Mouse (Mus musculus): Measurements from ENCODE around the gene Ric8a.

The Ric8a gene

DNA sequence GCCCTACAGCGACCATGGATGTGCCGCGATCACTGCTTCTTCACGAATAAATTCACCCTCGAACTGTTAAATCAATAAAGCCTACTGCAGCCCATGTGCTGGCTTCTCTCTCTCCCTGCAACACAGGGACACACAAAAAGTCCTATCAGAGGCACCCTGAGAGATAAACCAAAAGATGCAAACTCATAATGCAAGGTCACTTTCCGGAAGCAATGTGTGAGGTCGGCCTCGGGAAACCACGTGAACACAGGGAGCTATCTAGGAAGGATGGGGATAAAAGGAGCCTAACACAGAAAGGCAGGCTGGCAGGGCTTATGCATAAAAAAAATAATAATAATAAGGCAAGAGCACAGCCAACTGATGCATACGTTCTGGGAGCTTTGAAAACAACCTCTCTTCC lies 10.1 kb upstream of the Ric8a start:
- DNase-seq (ENCODE audit: low read depth, low spot score): no peak

DNA sequence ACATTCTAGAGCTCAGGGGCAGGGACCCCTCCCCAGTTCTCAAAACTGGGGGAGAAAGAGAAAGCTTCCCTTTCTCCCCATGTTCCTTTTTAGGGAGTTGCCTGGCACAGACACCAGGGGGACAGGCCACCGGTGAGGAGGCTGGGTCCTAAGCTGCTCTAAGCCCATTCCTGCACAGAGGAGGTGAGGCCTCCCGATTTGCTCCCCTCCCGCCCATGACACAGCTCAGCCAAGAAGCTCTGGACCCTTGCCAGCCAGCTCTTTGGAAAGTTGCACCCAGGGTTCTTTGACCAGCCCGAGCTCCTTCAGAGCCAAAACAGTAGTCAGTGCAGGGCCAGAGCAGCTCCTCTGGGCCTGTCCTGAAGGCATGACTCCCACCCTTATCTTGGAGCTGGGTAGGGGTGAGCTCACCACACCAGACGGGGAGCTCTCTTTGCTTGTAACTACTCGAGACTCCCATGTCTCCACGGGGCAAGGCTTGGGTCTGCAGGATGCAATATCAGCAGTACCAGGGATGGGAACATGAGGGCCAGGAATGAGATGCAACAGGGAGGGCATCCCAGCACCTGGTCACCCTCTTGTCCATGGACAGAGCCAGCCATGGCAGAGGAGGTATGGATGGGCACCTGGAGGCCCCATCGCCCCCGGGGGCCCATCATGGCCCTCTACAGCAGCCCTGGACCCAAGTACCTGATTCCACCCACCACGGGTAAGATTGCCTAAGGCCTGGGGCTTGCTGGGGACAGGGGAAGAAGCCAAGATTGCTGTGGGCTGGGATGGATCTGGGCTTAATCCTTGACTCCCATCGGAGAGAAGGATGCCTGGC lies 8.8 kb upstream of the Ric8a start, which contains the start of gene Odf3:
Odf3 (plus strand) TSS at position 51 of the 826 bp plus-strand sequence.
- DNase-seq (ENCODE audit: low read depth, low spot score): no peak

DNA sequence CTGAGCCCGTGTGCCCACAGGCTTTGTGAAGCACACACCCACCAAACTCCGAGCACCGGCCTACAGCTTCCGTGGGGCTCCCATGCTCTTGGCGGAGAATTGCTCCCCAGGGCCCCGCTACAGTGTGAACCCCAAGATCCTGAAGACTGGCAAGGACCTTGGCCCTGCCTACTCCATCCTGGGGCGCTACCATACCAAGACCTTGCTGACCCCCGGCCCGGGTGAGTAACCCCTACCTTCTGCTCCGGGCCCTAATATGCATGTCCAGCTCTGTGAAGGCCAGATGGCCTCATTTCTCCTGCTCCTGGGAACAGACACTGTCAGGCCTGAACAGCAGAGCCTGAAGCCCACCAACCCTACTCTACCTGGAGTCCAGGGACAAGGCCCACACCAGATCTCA lies 8.2 kb upstream of the Ric8a start:
- no peak for DNase-seq (ENCODE audit: low read depth, low spot score)

DNA sequence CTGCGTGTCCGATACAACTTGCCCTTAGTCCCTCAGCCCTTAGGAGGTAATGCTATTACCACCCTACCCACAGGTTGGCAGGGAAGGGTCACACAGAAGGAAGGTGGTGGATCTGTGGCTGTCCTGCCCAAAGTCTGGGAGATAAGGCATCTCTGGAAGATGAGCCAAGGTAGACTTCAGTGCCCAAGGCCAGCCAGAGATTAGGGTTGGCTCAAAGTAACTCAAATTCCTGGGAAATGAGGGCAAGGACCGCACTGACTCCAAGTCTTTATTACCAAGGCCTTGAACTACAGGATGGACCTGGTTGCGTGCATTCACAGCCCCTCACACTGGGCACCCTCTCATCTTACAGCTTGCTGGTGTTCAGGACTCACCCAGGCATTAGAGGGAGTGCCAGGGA lies 4.8 kb upstream of the Ric8a start:
- DNase-seq (ENCODE audit: low read depth, low spot score): no peak

DNA sequence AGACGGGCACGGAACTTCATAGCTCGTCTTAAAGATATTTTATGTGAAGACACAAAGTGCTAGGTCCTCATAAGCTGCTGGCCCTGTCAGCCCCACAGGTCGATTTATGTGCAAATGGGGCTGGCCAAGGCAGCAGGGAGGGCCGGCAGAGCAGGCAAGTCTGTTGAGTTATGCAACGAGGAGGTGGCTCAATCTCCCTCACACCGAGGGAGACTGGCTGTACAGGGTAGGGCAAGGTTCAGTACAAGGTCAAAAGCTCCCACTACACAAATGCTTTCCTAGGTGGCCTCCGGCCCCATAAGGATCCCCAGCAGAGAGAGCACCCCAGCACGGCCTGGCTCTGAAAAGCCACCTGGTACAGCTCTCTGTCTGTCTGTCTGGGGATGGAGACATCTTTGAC lies 3.4 kb upstream of the Ric8a start:
- DNase-seq (ENCODE audit: low read depth, low spot score): no peak

DNA sequence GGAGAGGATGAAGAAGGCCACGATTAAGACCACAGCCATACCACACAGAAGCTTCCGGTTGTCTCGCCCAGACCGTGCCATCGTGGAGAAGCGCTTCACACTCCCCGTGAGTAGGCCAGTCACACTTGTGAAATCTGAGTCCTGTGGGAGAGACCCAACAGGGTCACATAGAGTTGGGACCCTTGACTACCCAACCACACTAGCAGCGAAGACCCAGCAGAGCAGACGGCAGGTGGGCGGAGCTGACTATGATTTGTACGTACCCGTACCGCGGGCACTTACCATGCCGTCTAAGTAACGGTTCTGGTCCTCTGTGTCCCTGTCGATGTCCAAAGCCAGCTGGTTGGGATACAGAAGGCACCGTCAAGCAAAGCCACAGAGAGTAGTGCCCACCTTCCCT lies 2.3 kb upstream of the Ric8a start:
- no peak for DNase-seq (ENCODE audit: low read depth, low spot score)

DNA sequence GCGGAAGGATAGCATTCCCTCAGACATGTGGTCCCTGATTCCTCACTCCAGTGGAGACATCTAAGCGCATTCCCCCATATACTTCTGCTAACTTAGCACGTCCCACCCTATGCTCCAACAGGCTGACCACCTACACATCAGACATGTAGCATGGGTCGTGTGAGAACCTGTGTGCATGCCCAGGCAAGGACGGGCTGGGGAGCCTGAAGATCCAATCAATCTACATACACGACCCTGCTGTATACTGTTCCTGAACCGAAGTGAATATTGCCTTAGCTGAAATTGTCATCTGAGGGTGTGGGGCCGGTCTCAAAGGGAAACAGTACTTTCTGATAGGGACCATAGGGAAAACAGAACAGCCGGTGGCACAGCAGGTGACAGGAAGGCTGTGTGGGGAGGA lies 1.6 kb upstream of the Ric8a start:
- no peak for DNase-seq (ENCODE audit: low read depth, low spot score)

DNA sequence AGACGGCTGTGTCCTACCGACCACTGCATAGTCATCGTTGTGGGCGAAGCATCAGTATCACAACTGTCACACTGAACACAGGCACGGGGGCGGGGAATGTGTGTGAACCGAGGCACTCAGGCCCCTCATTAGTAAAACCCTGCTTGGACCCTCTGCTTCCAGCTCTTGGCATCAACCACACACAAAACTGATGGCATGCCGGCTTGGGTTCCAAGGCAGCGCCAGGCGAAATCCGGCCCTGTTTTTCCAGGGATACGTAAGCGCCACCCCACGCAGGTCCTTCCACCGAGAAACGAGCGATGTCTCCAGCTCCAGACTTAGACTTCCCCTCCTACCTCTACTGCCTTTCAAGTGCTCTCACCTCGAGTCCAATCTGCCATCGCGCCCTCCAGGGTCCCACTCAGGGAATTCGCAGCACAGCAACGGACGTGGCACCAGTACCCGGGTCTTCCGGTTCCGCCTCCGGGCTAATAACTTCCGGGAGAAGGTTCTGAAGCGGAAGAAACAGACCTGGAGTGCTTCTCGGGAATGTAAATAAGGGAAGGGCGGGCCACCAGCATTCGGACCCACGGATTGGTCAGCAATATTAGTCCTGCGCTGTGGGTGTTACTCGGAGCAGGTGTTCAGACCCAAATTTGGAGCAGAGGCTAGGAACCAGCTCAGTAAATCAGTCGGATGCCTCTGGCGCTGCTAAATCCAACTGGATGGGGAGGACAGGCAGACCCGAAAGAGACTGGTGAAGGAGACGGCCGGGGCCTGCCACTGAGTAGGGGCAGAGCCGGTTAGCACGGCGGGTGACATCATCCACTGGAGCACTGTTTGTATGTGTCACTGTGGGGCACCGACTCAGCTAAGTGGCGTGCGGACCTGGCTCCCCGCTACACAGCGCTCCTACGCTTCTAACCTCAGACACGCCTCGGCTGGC lies 635 bp upstream of the Ric8a start, which contains the start of gene Gm45785:
Gm45785 (minus strand) TSS at position 472 of the 925 bp plus-strand sequence.
- peak; percentile 73 for DNase-seq (ENCODE audit: low read depth, low spot score)

DNA sequence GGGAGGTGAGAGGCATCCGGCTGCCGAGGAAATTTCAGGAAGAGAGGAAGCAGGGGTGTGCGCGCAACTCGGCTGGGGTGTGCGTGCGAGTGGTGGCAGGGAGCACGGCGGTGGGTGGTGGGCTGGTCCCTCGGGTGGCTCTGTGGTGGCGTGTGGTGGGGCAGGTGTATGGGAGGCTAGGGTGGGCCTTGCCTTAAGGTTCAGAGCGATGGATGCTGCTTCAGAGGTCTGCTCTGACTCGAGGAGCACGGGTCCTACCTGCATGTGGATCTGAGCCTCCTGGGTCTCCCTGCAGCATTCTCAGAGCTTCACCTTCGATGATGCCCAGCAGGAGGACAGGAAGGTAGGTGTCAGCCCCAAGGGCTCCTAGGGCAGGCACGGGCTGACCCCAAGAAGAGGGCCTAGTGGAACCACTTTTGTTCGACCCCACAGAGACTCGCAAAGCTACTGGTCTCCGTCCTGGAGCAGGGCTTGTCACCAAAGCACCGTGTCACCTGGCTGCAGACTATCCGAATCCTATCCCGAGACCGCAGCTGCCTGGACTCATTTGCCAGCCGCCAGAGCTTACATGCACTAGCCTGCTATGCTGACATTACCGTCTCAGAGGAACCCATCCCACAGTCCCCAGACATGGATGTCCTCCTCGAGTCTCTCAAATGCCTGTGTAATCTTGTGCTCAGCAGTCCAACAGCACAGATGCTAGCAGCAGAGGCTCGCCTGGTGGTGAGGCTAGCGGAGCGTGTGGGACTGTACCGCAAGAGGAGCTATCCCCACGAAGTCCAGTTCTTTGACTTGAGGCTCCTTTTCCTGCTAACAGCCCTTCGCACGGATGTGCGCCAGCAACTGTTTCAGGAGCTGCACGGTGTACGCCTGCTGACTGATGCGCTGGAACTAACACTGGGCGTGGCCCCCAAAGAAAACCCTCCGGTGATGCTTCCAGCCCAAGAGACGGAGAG lies 1.1 kb downstream of the Ric8a start, which contains the start of gene Bet1l:
Bet1l (minus strand) TSS at position 28 of the 956 bp plus-strand sequence.
- no peak for DNase-seq (ENCODE audit: low read depth, low spot score)

DNA sequence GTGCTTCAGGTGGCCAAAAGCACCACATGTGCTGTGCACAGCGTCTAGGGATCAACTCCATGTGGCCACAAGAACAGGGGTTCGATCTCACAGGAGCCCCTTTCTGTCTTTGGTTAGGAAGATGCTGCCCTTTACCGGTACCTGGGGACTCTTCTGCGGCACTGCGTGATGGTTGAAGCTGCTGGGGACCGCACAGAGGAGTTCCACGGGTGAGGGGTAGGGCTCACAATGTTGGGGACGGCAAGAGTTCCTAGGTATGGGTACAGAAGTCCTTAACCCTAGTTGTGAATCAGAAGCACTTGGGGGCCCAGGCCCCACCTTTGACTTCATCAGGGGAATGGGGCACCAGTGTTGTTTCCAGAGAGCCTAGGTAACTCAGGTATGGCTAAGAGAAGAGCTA lies 2.0 kb downstream of the Ric8a start:
- no peak for DNase-seq (ENCODE audit: low read depth, low spot score)

DNA sequence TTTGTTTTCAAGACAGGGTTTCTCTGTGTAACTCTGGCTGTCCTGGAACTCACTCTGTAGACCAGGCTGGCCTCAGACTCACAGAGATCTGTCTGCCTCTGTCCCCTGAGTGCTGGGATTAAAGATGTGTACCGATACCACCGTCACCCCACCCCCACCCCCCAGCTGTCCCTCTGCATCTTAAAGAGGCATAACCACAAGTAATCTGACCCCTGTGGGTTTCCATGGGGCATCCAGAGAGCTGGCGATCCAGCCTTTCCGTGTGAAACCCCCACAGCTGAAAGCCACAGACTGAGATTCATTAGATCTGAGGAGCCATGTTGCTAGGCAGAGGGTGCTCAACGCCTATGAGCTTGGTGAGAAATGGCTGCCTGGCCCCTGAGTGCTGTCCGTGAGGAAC lies 3.2 kb downstream of the Ric8a start:
- DNase-seq (ENCODE audit: low read depth, low spot score): no peak

DNA sequence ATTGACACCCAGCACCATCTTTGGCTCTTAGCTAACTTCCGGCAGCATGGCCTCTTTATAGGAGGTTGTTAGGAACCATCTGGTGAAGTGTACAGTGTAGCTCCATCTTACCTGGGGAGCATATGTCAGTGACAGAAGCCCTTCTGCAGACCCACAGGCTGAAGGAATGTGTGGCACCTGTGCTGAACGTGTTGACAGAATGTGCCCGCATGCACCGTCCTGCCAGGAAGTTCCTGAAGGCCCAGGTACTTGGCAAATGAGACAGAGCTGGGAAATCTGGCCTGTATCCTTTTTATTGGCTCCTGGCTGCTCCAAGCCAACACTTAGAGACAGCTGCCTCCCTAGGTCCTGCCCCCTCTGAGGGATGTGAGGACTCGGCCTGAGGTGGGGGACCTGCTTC lies 4.0 kb downstream of the Ric8a start:
- DNase-seq (ENCODE audit: low read depth, low spot score): no peak

DNA sequence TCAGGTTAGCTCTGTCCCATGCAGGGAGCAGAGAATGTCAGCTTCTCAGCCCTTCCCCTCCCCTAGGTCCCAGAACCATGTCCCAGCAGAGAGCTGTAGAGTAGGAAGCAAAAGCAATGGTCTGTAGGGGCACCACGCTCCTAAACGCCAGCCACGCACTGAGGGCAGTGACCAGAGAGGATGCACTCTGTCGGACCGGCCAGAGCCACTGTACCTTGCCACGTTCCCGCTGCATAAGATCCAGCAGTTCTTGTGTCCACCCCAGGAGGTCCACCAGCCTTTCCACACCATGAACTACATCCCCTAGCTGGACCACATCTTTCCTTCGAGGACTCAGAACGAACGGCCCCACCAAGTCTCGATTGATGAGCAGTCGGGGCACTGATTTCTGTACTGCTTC lies 8.0 kb downstream of the Ric8a start:
- DNase-seq (ENCODE audit: low read depth, low spot score): no peak

DNA sequence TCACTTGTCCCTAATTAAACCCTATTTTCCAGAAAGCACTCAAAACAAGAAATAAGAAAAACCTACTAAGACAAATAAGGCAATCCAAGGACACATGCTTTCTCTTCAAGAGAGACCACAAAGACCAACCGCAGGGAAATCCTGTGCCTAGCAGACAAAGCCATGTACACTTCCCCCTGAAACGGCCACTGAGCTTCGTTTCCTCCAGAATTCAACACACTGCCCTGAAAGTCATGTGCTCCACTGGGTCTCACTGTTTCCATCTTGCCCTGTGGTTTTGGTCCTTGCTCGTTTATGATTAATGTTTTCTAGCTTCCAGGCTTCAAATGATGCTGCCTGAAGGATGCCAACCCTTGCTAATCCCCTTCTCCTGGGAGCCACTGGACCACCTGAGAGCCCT lies 17.5 kb downstream of the Ric8a start:
- no peak for DNase-seq (ENCODE audit: low read depth, low spot score)

DNA sequence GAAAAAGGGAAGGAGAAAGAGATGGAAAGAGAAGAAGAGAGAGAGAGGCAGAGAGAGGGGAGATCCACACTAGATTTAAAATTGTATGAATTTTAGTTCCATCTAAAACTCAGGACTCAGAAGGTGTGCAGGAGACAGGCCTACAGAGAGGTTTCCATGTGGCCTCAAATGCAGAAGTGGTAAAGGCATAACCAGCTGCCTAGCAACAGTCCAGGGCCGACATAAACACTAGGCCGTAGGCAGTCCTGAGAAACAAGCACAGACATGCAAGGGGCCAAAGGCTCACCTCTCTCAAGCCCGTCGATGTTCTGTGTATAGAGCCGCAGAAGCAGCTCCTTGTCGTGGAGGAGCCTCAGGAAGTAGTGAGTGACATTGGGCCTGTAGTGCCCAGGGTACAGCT lies 20.6 kb downstream of the Ric8a start:
- no peak for DNase-seq (ENCODE audit: low read depth, low spot score)

DNA sequence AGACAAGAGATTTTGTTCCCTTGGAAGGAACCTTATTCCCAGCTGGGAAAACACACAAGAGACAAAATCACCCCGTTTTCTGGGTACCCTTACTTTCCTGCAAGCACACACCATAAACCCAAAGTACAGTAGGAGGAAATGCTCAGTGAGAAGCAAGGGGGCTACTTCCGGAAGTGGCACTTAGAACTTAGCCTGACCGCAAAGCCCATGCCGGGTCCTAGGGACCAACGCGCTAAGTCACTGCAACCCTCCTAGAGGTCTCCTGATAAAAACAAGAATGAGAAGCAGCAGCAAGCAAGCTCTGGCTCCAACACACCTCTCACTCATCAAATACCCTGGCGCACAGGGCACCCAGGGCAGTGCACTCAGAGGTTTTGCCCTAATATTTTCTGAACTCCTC lies 22.6 kb downstream of the Ric8a start:
- DNase-seq (ENCODE audit: low read depth, low spot score): no peak

DNA sequence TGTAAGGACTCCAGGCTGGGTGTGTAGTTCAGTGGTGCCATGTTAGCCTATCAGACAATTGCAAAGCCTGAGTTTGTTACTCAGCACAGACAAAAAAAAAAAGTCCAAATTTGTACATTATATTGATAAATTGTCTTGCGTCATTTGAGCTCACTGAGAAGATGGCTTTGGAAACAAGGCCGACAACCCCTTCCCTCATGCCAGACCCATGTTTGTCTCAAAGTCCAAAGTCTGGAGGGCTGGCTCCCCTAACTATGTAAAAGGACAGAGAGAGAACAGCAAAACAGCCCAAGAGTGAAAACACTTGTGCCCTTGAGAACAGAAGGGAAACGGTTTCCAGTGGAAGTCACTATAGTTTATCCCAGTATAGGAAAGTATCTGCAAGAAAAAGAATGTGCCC lies 23.7 kb downstream of the Ric8a start:
- no peak for DNase-seq (ENCODE audit: low read depth, low spot score)

DNA sequence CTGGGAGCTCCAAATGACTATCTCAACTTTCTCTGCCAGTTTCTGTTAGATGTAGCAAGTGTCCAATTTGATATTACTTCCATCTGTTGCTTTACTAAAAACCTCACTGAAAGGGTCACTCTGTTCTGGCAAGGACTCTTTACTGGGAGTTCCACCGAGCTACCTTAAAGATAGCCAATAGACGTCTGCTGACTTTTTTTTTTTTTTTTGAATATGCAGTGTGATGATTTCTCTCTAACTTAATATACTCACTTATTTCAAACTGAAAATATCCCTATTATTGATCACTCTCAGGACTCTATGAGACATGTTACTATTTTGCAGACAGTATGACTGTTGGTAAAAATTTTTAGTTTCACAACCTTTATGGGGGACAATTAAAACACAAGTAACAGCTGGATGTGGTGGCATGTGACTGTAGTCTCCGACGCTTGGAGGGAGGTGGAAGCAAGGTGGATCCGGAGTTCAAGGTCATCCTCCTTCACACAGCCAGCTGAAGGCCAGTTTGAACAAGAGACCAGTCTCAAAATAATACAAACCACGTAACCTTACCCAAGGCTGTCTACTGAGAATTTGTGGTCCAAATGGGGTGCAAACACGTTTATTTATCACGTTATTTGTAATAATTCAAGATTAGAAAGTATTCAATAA lies 24.2 kb downstream of the Ric8a start:
- no peak for DNase-seq (ENCODE audit: low read depth, low spot score)

DNA sequence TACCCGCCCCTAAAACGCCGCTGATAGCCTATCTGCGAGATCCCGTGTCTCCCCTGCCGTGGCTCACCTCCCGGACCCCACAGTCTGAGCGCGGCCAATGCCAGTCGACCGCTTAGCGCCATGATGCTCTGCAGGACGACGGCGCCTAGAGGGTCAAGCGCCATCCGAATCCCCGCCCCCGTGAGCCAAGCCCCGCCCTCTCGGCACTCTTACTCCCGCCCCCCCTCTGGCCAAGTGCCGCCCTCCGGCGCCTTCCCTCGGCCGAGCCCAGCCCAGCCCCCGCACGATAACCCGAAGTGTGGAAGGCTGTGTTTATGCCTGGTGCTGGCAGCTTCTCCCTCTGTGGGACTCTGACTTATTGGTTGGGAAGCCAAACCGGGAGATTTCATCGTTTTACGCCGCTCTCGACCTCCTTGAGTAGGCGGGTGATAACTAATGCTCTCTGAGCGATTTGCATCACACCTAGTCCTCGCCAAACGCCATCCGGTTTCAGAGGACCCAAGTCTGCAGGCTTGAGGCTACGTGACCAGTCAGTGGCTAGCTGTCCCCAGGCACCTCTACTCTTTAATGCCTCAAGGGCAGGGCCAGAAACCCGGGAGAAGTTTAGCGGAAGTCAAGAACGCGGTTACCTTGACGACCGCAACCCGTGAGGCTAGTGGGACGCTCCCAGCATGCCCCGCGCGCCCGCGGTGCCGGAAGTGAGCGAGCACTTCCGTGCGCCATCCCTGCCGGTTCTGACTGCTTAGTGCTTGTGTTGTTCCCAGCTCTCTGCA lies 25.1 kb downstream of the Ric8a start, which contains the start of the genes Psmd13 and Sirt3:
Psmd13 (plus strand) TSS at position 273 of the 773 bp plus-strand sequence.
Sirt3 (minus strand) TSS at position 614 of the 773 bp plus-strand sequence.
- peak; percentile 83 for DNase-seq (ENCODE audit: low read depth, low spot score)

DNA sequence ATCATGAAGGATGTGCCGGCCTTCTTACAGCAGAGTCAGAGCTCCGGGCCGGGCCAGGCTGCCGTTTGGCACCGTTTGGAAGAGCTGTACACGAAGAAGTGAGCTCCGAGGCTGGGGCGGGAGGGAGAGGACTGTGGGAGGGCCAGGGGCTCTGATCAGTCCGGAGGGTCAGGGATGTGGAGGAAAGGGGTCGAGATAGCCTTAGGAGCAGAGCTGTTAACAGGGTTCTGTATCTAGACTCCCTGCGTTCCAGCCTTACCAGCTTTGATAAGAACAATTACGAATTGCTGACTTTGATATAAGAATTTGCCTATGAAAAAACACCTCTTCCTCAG lies 25.7 kb downstream of the Ric8a start:
- no peak for DNase-seq (ENCODE audit: low read depth, low spot score)

Measured in retina, adult 2 months (tissue).